Mouse (Mus musculus): ENCODE results near the gene R3hdm2.

DNA sequence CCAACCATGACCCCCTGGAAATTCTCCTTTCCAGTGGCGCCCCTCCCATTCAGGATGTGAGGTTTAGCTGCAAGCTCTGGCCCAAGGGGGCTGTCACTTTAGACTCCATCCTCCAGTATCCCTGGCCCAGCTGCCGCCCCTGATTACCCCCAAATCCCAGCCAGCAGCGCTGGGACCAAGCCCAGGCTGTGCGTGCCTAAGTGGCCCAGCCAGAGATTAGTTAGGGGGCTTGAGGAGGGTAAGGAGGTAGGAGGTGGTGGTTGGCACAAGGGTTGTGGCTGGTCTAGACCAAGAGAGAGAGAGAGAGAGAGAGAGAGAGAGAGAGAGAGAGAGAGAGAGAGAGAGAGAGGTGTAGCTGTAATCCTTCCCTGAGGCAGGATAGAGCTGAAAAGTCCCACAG is 151.4 kb downstream of the R3hdm2 start:
- TF ChIP-seq POLR2A (IDR thresholded peaks at IDR 0.05; ENCODE audit: insufficient read length, low read depth), result no peak
- no peak for TF ChIP-seq TCF12 (IDR thresholded peaks at IDR 0.05; ENCODE audit: insufficient read depth, poor library complexity, severe bottlenecking)
- TF ChIP-seq MYOG (IDR thresholded peaks at IDR 0.05; ENCODE audit: control insufficient read depth in 1 of 3, insufficient read depth in 1 of 3, insufficient read length in 2 of 3, low read depth in 2 of 3), result no peak
- TF ChIP-seq E2F4 (IDR thresholded peaks at IDR 0.05; ENCODE audit: insufficient read depth), result no peak
- TF ChIP-seq CEBPB (IDR thresholded peaks at IDR 0.05; ENCODE audit: insufficient read depth, poor library complexity, severe bottlenecking), result no peak
- TF ChIP-seq MAX (IDR thresholded peaks at IDR 0.05; ENCODE audit: low read depth), result no peak

All from myocyte (in vitro differentiated cells).